Mouse (Mus musculus) gastrocnemius, postnatal 36 days (tissue): ENCODE measurements around the gene Lrrc28. TPM values are rescaled to one million over a fixed set of nuclear protein-coding genes. Genes with fewer than 3 reads are reported as not detected.

Experiments
- DNase-seq, 2 experiments: peaks; one replicate each; pipeline ENCODE4 v3.0.0; 2022
- intact Hi-C: fragments of 180-260 bp; cut with DNase I; formaldehyde crosslinking; loops from one replicate; pipeline ENCODE4 v1.15.1; 2025
- long read RNA-seq, 2 experiments: library from polyadenylated mRNA; stranded (forward); transcript quantifications; one replicate each; pipeline ENCODE4 v2.0.0; 2021
- total RNA-seq, 2 experiments: library from RNA; stranded (reverse); gene quantifications; 2 replicates each; pipeline ENCODE4 v1.2.3; 2021

Lrrc28 gene
- 10 to 100 TPM; 22.8 to 23.2 TPM for total RNA-seq
- long read RNA-seq, experiment 1, partial matches to known transcripts: 1 of 12 reads
- long read RNA-seq, experiment 1, other reads (novel, unspliced or antisense): 8 of 12 reads
- long read RNA-seq, experiment 2, partial matches to known transcripts: 4 of 25 reads
- long read RNA-seq, experiment 2, other reads (novel, unspliced or antisense): 20 of 25 reads

GRCm38 (mm10) chr7:67644833-67645680, at the start of gene Lrrc28:
Gene Lrrc28 (minus strand): TSS chr7:67645268.
- intact Hi-C loops: no loop called here
- peak; percentile 98 to 99 for DNase-seq

GRCm38 (mm10) chr7:67692791-67693538, 47.9 kb upstream of the Lrrc28 start:
- DNase-seq: no peak
- intact Hi-C loops: no loop called here

- DNase-seq: no peak
- intact Hi-C loops: no loop called here
Observed at GRCm38 (mm10) chr7:67692141-67692540, 47.1 kb upstream of the Lrrc28 start.

GRCm38 (mm10) chr7:67691036-67691435, 46.0 kb upstream of the Lrrc28 start:
- intact Hi-C loops: no loop called here
- peak in 1 of 2 experiments; percentile 32 for DNase-seq

- intact Hi-C loops: no loop called here
- no peak for DNase-seq
Observed at GRCm38 (mm10) chr7:67689793-67690192, 44.7 kb upstream of the Lrrc28 start.

GRCm38 (mm10) chr7:67688281-67688680, 43.2 kb upstream of the Lrrc28 start:
- DNase-seq: no peak
- intact Hi-C loops: no loop called here

GRCm38 (mm10) chr7:67686545-67686944, 41.5 kb upstream of the Lrrc28 start:
- no peak for DNase-seq
- intact Hi-C loops: no loop called here

GRCm38 (mm10) chr7:67683006-67683405, 37.9 kb upstream of the Lrrc28 start:
- intact Hi-C loops: no loop called here
- DNase-seq: no peak

GRCm38 (mm10) chr7:67681078-67681477, 36.0 kb upstream of the Lrrc28 start:
- DNase-seq: no peak
- intact Hi-C loops: no loop called here

GRCm38 (mm10) chr7:67678878-67679499, 33.9 kb upstream of the Lrrc28 start:
- intact Hi-C loops: loop anchor here (10.0 kb wide), 1 partner anchor 276 kb away; the partner anchor contains the start of gene Igf1r
- no peak for DNase-seq

- intact Hi-C loops: loop anchor here (2.0 to 10.0 kb wide), 2 partner anchors 27 to 281 kb away; partner anchors contain the start of gene Igf1r
- DNase-seq: no peak
Observed at GRCm38 (mm10) chr7:67673656-67674055, 28.6 kb upstream of the Lrrc28 start.

GRCm38 (mm10) chr7:67672650-67673049, 27.6 kb upstream of the Lrrc28 start:
- peak; percentile 94 to 99 for DNase-seq
- intact Hi-C loops: loop anchor here (1.0 to 10.0 kb wide), 3 partner anchors 28 to 282 kb away; partner anchors contain the start of genes Igf1r and Synm

- no peak for DNase-seq
- intact Hi-C loops: loop anchor here (10.0 kb wide), 1 partner anchor 284 kb away; the partner anchor contains the start of gene Igf1r
Observed at GRCm38 (mm10) chr7:67670965-67671364, 25.9 kb upstream of the Lrrc28 start.

GRCm38 (mm10) chr7:67663981-67664694, 19.1 kb upstream of the Lrrc28 start:
- intact Hi-C loops: no loop called here
- DNase-seq: no peak

- intact Hi-C loops: no loop called here
- DNase-seq: no peak
Observed at GRCm38 (mm10) chr7:67662424-67662823, 17.4 kb upstream of the Lrrc28 start.

GRCm38 (mm10) chr7:67658110-67658509, 13.0 kb upstream of the Lrrc28 start:
- no peak for DNase-seq

GRCm38 (mm10) chr7:67655186-67655585, 10.1 kb upstream of the Lrrc28 start:
- intact Hi-C loops: no loop called here
- no peak for DNase-seq

More at GRCm38 (mm10) chr7:67658110-67658509, 13.0 kb upstream of the Lrrc28 start:
- intact Hi-C loops: no loop called here

GRCm38 (mm10) chr7:67654668-67655067, 9.6 kb upstream of the Lrrc28 start:
- no peak for DNase-seq
- intact Hi-C loops: no loop called here

- intact Hi-C loops: no loop called here
Observed at GRCm38 (mm10) chr7:67652211-67652610, 7.1 kb upstream of the Lrrc28 start.

GRCm38 (mm10) chr7:67648376-67648775, 3.3 kb upstream of the Lrrc28 start:
- intact Hi-C loops: no loop called here

More at GRCm38 (mm10) chr7:67652211-67652610, 7.1 kb upstream of the Lrrc28 start:
- no peak for DNase-seq

More at GRCm38 (mm10) chr7:67648376-67648775, 3.3 kb upstream of the Lrrc28 start:
- DNase-seq: no peak
